Mouse (Mus musculus) G1E (cell line): ENCODE measurements at regions not wholly inside any gene's neighbourhood (a gene's known extent, or its start where the extent isn't known, plus 50 kb on each side); places are given as distances from the start of the nearest gene placed in this dataset.

Experiments used
- CTCF ChIP-seq: IDR thresholded peaks from 2 replicates; pipeline ENCODE4 v1.5.1; 2012; ENCODE audit warnings: low read depth, low read length, inconsistent platforms, mixed read lengths
- GATA1 ChIP-seq: IDR thresholded peaks from 2 replicates; pipeline ENCODE4 v1.6.1; 2012; ENCODE audit warnings: borderline replicate concordance, low read length, inconsistent platforms, mixed read lengths
- GATA2 ChIP-seq: IDR thresholded peaks from 2 replicates; pipeline ENCODE4 v1.6.1; 2012; ENCODE audit warnings: low read depth, low read length, inconsistent platforms, borderline replicate concordance
- POLR2AphosphoS5 ChIP-seq: IDR thresholded peaks from 2 replicates; pipeline ENCODE4 v1.6.1; 2012; ENCODE audit warnings: low read depth, low read length, inconsistent platforms; ENCODE audit not compliant: insufficient replicate concordance
- TAL1 ChIP-seq: conservative IDR thresholded peaks from 2 replicates; pipeline ENCODE4 v1.6.1; 2012; ENCODE audit warnings: low read depth, low read length, inconsistent platforms, mixed read lengths

GRCm38 (mm10) chr11:48684781-48685314 is 115.3 kb upstream of the Rack1 start:
- TF ChIP-seq CTCF (no peak), GATA1 (no peak), TAL1 (no peak), GATA2 (no peak), POLR2AphosphoS5 (no peak)
